In genomic region chr6:89328634-89329033, GRCm38 (mm10) we compare ENCODE assay signal across 23 mouse cellular contexts. TPM values are rescaled to one million over a fixed set of nuclear protein-coding genes. Genes with fewer than 3 reads are reported as not detected.
DNase-seq lines count a peak whose midpoint lies in the region; ATAC-seq and TF ChIP-seq lines count a peak whose summit lies in the region.
"Had no signal": no experiment of that assay in that cellular context is flagged by ENCODE, and none has a peak within 500 bp of the region (broad histone marks: within the 10 kb centered on the region; RNA-seq: fewer than 3 reads in every experiment).

No protein-coding gene starts in this region.

- H3K9me3 ChIP-seq in kidney, embryonic 14.5 days (ENCODE audit: control insufficient read depth, low read length), result no peaks in the 10 kb centered on the region
- no peaks in the 10 kb centered on the region for H3K9me3 ChIP-seq in intestine, embryonic 15.5 days
- no peaks in the 10 kb centered on the region for H3K9me3 ChIP-seq in kidney, postnatal 0 days (replicated peaks; ENCODE audit: low read length)
- H3K9me3 ChIP-seq: heart, embryonic 13.5 days; limb, embryonic 10.5 days; liver, embryonic 15.5 days; lung, embryonic 15.5 days; megakaryocyte, embryonic 14.5 days; stomach, embryonic 15.5 days had no signal

- no peak overlapping the region for H3K27ac ChIP-seq in kidney, embryonic 14.5 days (ENCODE audit: low read depth, low read length)
- H3K27ac ChIP-seq in intestine, embryonic 15.5 days, result no peak overlapping the region
- no peak overlapping the region for H3K27ac ChIP-seq in kidney, postnatal 0 days
- H3K27ac ChIP-seq: heart, embryonic 13.5 days; limb, embryonic 10.5 days; liver, embryonic 15.5 days; lung, embryonic 15.5 days; stomach, embryonic 15.5 days had no signal

- no peak overlapping the region for H3K4me2 ChIP-seq in kidney, embryonic 14.5 days (replicated peaks; ENCODE audit: low read depth, low read length)
- H3K4me2 ChIP-seq in intestine, embryonic 15.5 days (replicated peaks), result no peak overlapping the region
- no peak overlapping the region for H3K4me2 ChIP-seq in kidney, postnatal 0 days (ENCODE audit: low read length)
- H3K4me2 ChIP-seq: heart, embryonic 13.5 days; liver, embryonic 15.5 days; lung, embryonic 15.5 days; stomach, embryonic 15.5 days had no signal

- H3K4me3 ChIP-seq in kidney, embryonic 14.5 days (ENCODE audit: low read length), result no peak overlapping the region
- H3K4me3 ChIP-seq in intestine, embryonic 15.5 days (replicated peaks), result no peak overlapping the region
- H3K4me3 ChIP-seq in kidney, postnatal 0 days (replicated peaks; ENCODE audit: low read depth, low read length), result no peak overlapping the region
- H3K4me3 ChIP-seq: heart, embryonic 13.5 days; limb, embryonic 10.5 days; liver, embryonic 15.5 days; lung, embryonic 15.5 days; megakaryocyte, embryonic 14.5 days; stomach, embryonic 15.5 days had no signal

- WGBS in kidney, embryonic 14.5 days, result 89% methylated on average over 4 of the region's 4 CpGs
- 87% methylated on average over 4 of the region's 4 CpGs for WGBS in intestine, embryonic 15.5 days
- WGBS in kidney, postnatal 0 days, result 77% methylated on average over 4 of the region's 4 CpGs

- DNase-seq in kidney, adult 11 months, result peak; percentile 79
- peak; percentile 31 for DNase-seq in kidney, adult 18-20 months
- DNase-seq in kidney, postnatal 0 days (ENCODE audit: low spot score), result no peak
- no peak for DNase-seq in cerebellum, postnatal 25 days
- DNase-seq in ovary, postnatal 10 days (ENCODE audit: low spot score), result no peak
- no peak for DNase-seq in right cerebral cortex, postnatal 36 days (ENCODE audit: low spot score in 2 of 2)
- DNase-seq: adrenal gland, postnatal 25 days; cerebellum, adult 8-10 months; heart, adult 18-20 months; heart, postnatal 14 days; layer of hippocampus, adult 9-11 months; liver; lung, postnatal 36 days; right cerebral cortex, postnatal 25 days had no signal

- ATAC-seq in kidney, embryonic 14.5 days (ENCODE audit: low FRiP score, low TSS enrichment), result no peak
- peak; percentile 62 for ATAC-seq in intestine, embryonic 15.5 days
- ATAC-seq in kidney, postnatal 0 days (replicated peaks; ENCODE audit: low FRiP score, low read depth), result peak; percentile 72
- ATAC-seq: forebrain, embryonic 14.5 days had no signal

- H3K36me3 ChIP-seq in kidney, embryonic 14.5 days (ENCODE audit: control insufficient read depth, insufficient read depth, low read length), result peaks cover 88% of the 10 kb centered on the region
- peaks cover 26% of the 10 kb centered on the region for H3K36me3 ChIP-seq in intestine, embryonic 15.5 days
- H3K36me3 ChIP-seq in kidney, postnatal 0 days (ENCODE audit: insufficient read depth, low read length), result peaks cover 61% of the 10 kb centered on the region

- no peaks in the 10 kb centered on the region for H3K27me3 ChIP-seq in kidney, embryonic 14.5 days (ENCODE audit: control insufficient read depth, insufficient read depth, low read length)
- no peaks in the 10 kb centered on the region for H3K27me3 ChIP-seq in intestine, embryonic 15.5 days (replicated peaks)
- H3K27me3 ChIP-seq in kidney, postnatal 0 days (ENCODE audit: insufficient read depth, low read length), result no peaks in the 10 kb centered on the region
- H3K27me3 ChIP-seq: heart, embryonic 13.5 days; liver, embryonic 15.5 days; lung, embryonic 15.5 days; stomach, embryonic 15.5 days had no signal

- no peak overlapping the region for H3K9ac ChIP-seq in kidney, embryonic 14.5 days (ENCODE audit: low read depth, low read length)
- no peak overlapping the region for H3K9ac ChIP-seq in intestine, embryonic 15.5 days
- H3K9ac ChIP-seq in kidney, postnatal 0 days (ENCODE audit: low read depth, low read length), result no peak overlapping the region
- H3K9ac ChIP-seq: heart, embryonic 13.5 days; liver, embryonic 15.5 days; lung, embryonic 15.5 days; stomach, embryonic 15.5 days had no signal

- 0 out of 2 replicates have a peak, but pooled peaks cover 6% of the 10 kb centered on the region for H3K4me1 ChIP-seq in kidney, embryonic 14.5 days (ENCODE audit: control insufficient read depth, insufficient read depth, low read length)
- H3K4me1 ChIP-seq in intestine, embryonic 15.5 days (replicated peaks), result peaks cover 6% of the 10 kb centered on the region; the same call in 1 of the 2 replicates
- H3K4me1 ChIP-seq in kidney, postnatal 0 days (replicated peaks; ENCODE audit: insufficient read depth, low read length), result no peaks in the 10 kb centered on the region
- H3K4me1 ChIP-seq: limb, embryonic 10.5 days; liver, embryonic 15.5 days; lung, embryonic 15.5 days; stomach, embryonic 15.5 days had no signal

- no peak for TF ChIP-seq CTCF in kidney, postnatal 0 days (IDR thresholded peaks at IDR 0.05; ENCODE audit: low read depth)

RNA-seq across cellular contexts. Expression of gene Plxna1, which starts 33.8 kb away (rescaled TPM):
- polyA plus RNA-seq in kidney, embryonic 14.5 days (2014; fragmentation: Nextera tagmentation; extraction: Ambion mirVana), result 15.4 and 28.0 TPM in 2 replicates
- polyA plus RNA-seq in intestine, embryonic 15.5 days (2015; fragmentation: Nextera tagmentation; extraction: Ambion mirVana), result 14.7 and 17.5 TPM in 2 replicates
- 16.9 and 17.8 TPM in 2 replicates for polyA plus RNA-seq in kidney, postnatal 0 days (2015; fragmentation: Nextera tagmentation; extraction: Ambion mirVana)

Comparison
In these comparisons a context has a peak if more than half of its experiments do, and no peak if none do; other contexts are left out.
1. DNase-seq: peak in kidney, adult 11 months (single experiment) and kidney, adult 18-20 months (single experiment); none in kidney, postnatal 0 days (single experiment), cerebellum, postnatal 25 days (0 of 2), ovary, postnatal 10 days (single experiment) and right cerebral cortex, postnatal 36 days (0 of 2).